Mouse (Mus musculus) spleen, adult 2 months (tissue): Measurements from ENCODE around the gene Gm36864.

ENCODE experiments used
- CTCF ChIP-seq: fragments of 200-500 bp; IDR thresholded peaks from 2 replicates; pipeline ENCODE4 v1.5.1; 2011; ENCODE audit warnings: mild to moderate bottlenecking, inconsistent platforms; ENCODE audit not compliant: insufficient read depth, insufficient read length, insufficient replicate concordance; ENCODE audit errors: extremely low read depth
- POLR2A ChIP-seq: fragments of 200-500 bp; IDR thresholded peaks from 2 replicates; pipeline ENCODE4 v1.6.1; 2011; ENCODE audit warnings: low read depth, low read length, inconsistent platforms

DNA sequence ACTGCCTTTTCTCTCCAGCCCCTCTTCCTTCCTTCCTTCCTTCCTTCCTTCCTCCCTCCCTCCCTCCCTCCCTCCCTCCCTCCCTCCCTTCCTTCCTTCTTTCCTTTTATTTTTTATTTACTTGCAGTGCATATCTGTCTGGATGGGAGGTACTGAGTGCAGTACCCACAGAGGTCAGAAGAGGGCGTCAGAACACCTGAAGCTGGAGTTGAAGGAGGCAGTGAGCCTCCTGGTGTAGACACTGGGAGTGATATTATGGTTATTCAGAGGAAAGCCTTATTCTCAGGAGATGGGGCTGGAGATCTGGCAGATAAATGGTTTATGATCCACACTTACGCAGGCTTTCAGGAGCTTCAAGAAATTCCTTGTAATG, 41.3 kb downstream of the Gm36864 start:
- TF ChIP-seq CTCF (peak; percentile 36; the same call in 1 of the 2 replicates), POLR2A (no peak)
